Mouse (Mus musculus) testis, adult 2 months (tissue): ENCODE results near the gene Tmem88b. TPM values are rescaled to one million over a fixed set of nuclear protein-coding genes. Genes with fewer than 3 reads are reported as not detected.

Experiments
- H3K27ac ChIP-seq: fragments of 200-500 bp; 2 replicates; pipeline ENCODE4 v1.5.1; 2012; ENCODE audit warnings: low read depth, low read length; ENCODE audit not compliant: control insufficient read depth, insufficient read depth
- H3K27me3 ChIP-seq: fragments of 200-500 bp; 2 replicates; pipeline ENCODE4 v1.6.1; 2012; ENCODE audit warnings: mild to moderate bottlenecking, low read length, moderate library complexity; ENCODE audit not compliant: control insufficient read depth, insufficient read depth
- H3K36me3 ChIP-seq: fragments of 200-500 bp; 2 replicates; pipeline ENCODE4 v1.6.1; 2012; ENCODE audit warnings: mild to moderate bottlenecking, low read length; ENCODE audit not compliant: control insufficient read depth, insufficient read depth
- H3K4me1 ChIP-seq: fragments of 200-500 bp; 2 replicates; pipeline ENCODE4 v1.6.1; 2012; ENCODE audit warnings: low read length; ENCODE audit not compliant: control insufficient read depth, insufficient read depth
- H3K4me3 ChIP-seq: fragments of 200-500 bp; 2 replicates; pipeline ENCODE4 v1.5.1; 2012; ENCODE audit warnings: low read depth, mild to moderate bottlenecking, low read length, moderate library complexity, mixed read lengths; ENCODE audit not compliant: control insufficient read depth
- CTCF ChIP-seq: fragments of 200-500 bp; IDR thresholded peaks from 2 replicates; pipeline ENCODE4 v1.5.1; 2012; ENCODE audit warnings: low read depth, mild to moderate bottlenecking, inconsistent platforms, low read length, moderate library complexity; ENCODE audit not compliant: control insufficient read depth, insufficient read depth, insufficient replicate concordance
- POLR2A ChIP-seq: fragments of 200-500 bp; IDR thresholded peaks from 2 replicates; pipeline ENCODE4 v1.6.1; 2012; ENCODE audit warnings: low read depth, mild to moderate bottlenecking, inconsistent platforms, low read length, moderate library complexity; ENCODE audit not compliant: control insufficient read depth
- polyA plus RNA-seq: library from polyadenylated mRNA; depleted of rRNA; stranded (reverse); fragments of >200 nt; gene quantifications from 2 replicates; pipeline ENCODE4 v1.2.3, GENCODE M21; 2012; rRNA removed

The Tmem88b gene
- polyA plus RNA-seq, 1 experiment, result 1.0 TPM

- no peak for TF ChIP-seq CTCF
- TF ChIP-seq POLR2A, result peak; percentile 44; the same call in 1 of the 2 replicates
- H3K27ac ChIP-seq, result peak overlapping the region; percentile 23; the same call in 1 of the 2 replicates
- peak overlapping the region; percentile 50 for H3K4me3 ChIP-seq
- peaks cover 13% of the 10 kb centered on the region for H3K4me1 ChIP-seq
- H3K27me3 ChIP-seq, result no peaks in the 10 kb centered on the region
- no peaks in the 10 kb centered on the region for H3K36me3 ChIP-seq
Observed at GRCm38 (mm10) chr4:155733267-155733666, 52.4 kb downstream of the Tmem88b start.

Other genes with a start within 250 kb of the Tmem88b start
- gene Nadk, start 223.5 kb downstream of the Tmem88b start, polyA plus RNA-seq, result 43.1 and 48.9 TPM in 2 replicates
- gene Slc35e2, start 184.5 kb downstream of the Tmem88b start, polyA plus RNA-seq, result 3.2 and 3.5 TPM in 2 replicates
- 23.6 and 29.9 TPM in 2 replicates for gene Cdk11b, start 161.0 kb downstream of the Tmem88b start, polyA plus RNA-seq
- not detected in 2 replicates for gene Gm10563, start 140.5 kb downstream of the Tmem88b start, polyA plus RNA-seq
- 3.7 and 5.9 TPM in 2 replicates for gene Mmp23, start 132.5 kb downstream of the Tmem88b start, polyA plus RNA-seq
- gene Mib2, start 116.7 kb downstream of the Tmem88b start, polyA plus RNA-seq, result 39.3 and 40.6 TPM in 2 replicates
- gene Fndc10, start 91.5 kb downstream of the Tmem88b start, polyA plus RNA-seq, result 2.7 and 3.3 TPM in 2 replicates
- 34.6 and 37.4 TPM in 2 replicates for gene Ssu72, start 81.1 kb downstream of the Tmem88b start, polyA plus RNA-seq
- gene Tmem240, start 51.1 kb downstream of the Tmem88b start, polyA plus RNA-seq, result 1.5 and 1.8 TPM in 2 replicates
- 18.7 and 23.4 TPM in 2 replicates for gene Atad3a, start 24.8 kb downstream of the Tmem88b start, polyA plus RNA-seq
- 5.5 and 5.6 TPM in 2 replicates for gene Vwa1, start 11.2 kb downstream of the Tmem88b start, polyA plus RNA-seq
- gene Ankrd65, start 4.6 kb upstream of the Tmem88b start, polyA plus RNA-seq, result 0.08 and 0.27 TPM in 2 replicates
- 134 and 144 TPM in 2 replicates for gene Mrpl20, start 17.0 kb upstream of the Tmem88b start, polyA plus RNA-seq
- 35.4 and 38.4 TPM in 2 replicates for gene Ccnl2, start 26.6 kb upstream of the Tmem88b start, polyA plus RNA-seq
- gene Aurkaip1, start 45.4 kb upstream of the Tmem88b start, polyA plus RNA-seq, result 108 and 116 TPM in 2 replicates
- 114 and 149 TPM in 2 replicates for gene Mxra8, start 53.8 kb upstream of the Tmem88b start, polyA plus RNA-seq
- 132 and 135 TPM in 2 replicates for gene Dvl1, start 61.5 kb upstream of the Tmem88b start, polyA plus RNA-seq
- gene Tas1r3, start 77.5 kb upstream of the Tmem88b start, polyA plus RNA-seq, result 1.9 and 2.3 TPM in 2 replicates
- 223 and 230 TPM in 2 replicates for gene Cptp, start 83.6 kb upstream of the Tmem88b start, polyA plus RNA-seq
- 19.9 and 21.7 TPM in 2 replicates for gene Ints11, start 83.7 kb upstream of the Tmem88b start, polyA plus RNA-seq
- gene Pusl1, start 105.9 kb upstream of the Tmem88b start, polyA plus RNA-seq, result 20.3 and 23.5 TPM in 2 replicates
- 9.0 and 11.3 TPM in 2 replicates for gene Acap3, start 105.9 kb upstream of the Tmem88b start, polyA plus RNA-seq
- 80.7 and 95.4 TPM in 2 replicates for gene Ube2j2, start 158.0 kb upstream of the Tmem88b start, polyA plus RNA-seq
- gene C1qtnf12, start 176.4 kb upstream of the Tmem88b start, polyA plus RNA-seq, result 30.7 and 31.6 TPM in 2 replicates
- 2.4 and 2.5 TPM in 2 replicates for gene B3galt6, start 206.8 kb upstream of the Tmem88b start, polyA plus RNA-seq
- gene Sdf4, start 207.0 kb upstream of the Tmem88b start, polyA plus RNA-seq, result 47.6 and 50.5 TPM in 2 replicates
- 2.8 and 3.4 TPM in 2 replicates for gene Tnfrsf4, start 228.0 kb upstream of the Tmem88b start, polyA plus RNA-seq
- gene Tnfrsf18, start 240.3 kb upstream of the Tmem88b start, polyA plus RNA-seq, result not detected in 2 replicates